Mouse (Mus musculus) heart, embryonic 13.5 days (tissue): ENCODE results near the gene Kif12. TPM values are rescaled to one million over a fixed set of nuclear protein-coding genes. Genes with fewer than 3 reads are reported as not detected.

ENCODE experiments used
- ATAC-seq: fragments of 200-750 bp; cut with Nextera tagmentation; 2 replicates; pipeline ENCODE4 v1.8.0; 2017; ENCODE audit warnings: moderate TSS enrichment; ENCODE audit not compliant: insufficient number of reproducible peaks, low FRiP score, low TSS enrichment; ENCODE audit errors: extremely low read depth
- H3K27ac ChIP-seq: fragments of 300-500 bp; sonication (generic); replicated peaks from 2 replicates; pipeline ENCODE4 v1.5.1; 2015; ENCODE audit warnings: moderate library complexity, mild to moderate bottlenecking, inconsistent platforms
- H3K27me3 ChIP-seq: fragments of 300-500 bp; sonication (generic); replicated peaks from 2 replicates; pipeline ENCODE4 v1.6.1; 2015; ENCODE audit warnings: mild to moderate bottlenecking, inconsistent platforms
- H3K36me3 ChIP-seq: fragments of 300-500 bp; sonication (generic); 2 replicates; pipeline ENCODE4 v1.6.1; 2015; ENCODE audit warnings: mild to moderate bottlenecking, inconsistent platforms
- H3K4me1 ChIP-seq: fragments of 300-500 bp; sonication (generic); 2 replicates; pipeline ENCODE4 v1.6.1; 2015; ENCODE audit warnings: inconsistent platforms
- H3K4me2 ChIP-seq: fragments of 300-500 bp; sonication (generic); 2 replicates; pipeline ENCODE4 v1.6.1; 2015; ENCODE audit warnings: inconsistent platforms, mild to moderate bottlenecking, moderate library complexity
- H3K4me3 ChIP-seq: fragments of 300-500 bp; sonication (generic); 2 replicates; pipeline ENCODE4 v1.5.1; 2015; ENCODE audit warnings: moderate library complexity, mild to moderate bottlenecking, inconsistent platforms
- H3K9ac ChIP-seq: fragments of 300-500 bp; sonication (generic); 2 replicates; pipeline ENCODE4 v1.6.1; 2015; ENCODE audit warnings: inconsistent platforms, mild to moderate bottlenecking, moderate library complexity
- H3K9me3 ChIP-seq: fragments of 300-500 bp; sonication (generic); 2 replicates; pipeline ENCODE4 v1.6.1; 2016; ENCODE audit warnings: inconsistent platforms
- WGBS: fragments of 180-500 bp; shearing (Covaris S2); methylation state at CpG from one replicate; pipeline ENCODE4 v1.1.7; 2015; ENCODE audit warnings: mixed read lengths; 5-methylcytosine and 5-hydroxymethylcytosine counted together
- polyA plus RNA-seq: library from polyadenylated mRNA; unstranded; fragments of >200 nt; fragmentation: Nextera tagmentation; extraction: Ambion mirVana; gene quantifications from 2 replicates; pipeline ENCODE4 v1.2.1, GENCODE M21; 2015

The Kif12 gene
- polyA plus RNA-seq, 1 experiment from 2014 or later, result 0.90 TPM

DNA sequence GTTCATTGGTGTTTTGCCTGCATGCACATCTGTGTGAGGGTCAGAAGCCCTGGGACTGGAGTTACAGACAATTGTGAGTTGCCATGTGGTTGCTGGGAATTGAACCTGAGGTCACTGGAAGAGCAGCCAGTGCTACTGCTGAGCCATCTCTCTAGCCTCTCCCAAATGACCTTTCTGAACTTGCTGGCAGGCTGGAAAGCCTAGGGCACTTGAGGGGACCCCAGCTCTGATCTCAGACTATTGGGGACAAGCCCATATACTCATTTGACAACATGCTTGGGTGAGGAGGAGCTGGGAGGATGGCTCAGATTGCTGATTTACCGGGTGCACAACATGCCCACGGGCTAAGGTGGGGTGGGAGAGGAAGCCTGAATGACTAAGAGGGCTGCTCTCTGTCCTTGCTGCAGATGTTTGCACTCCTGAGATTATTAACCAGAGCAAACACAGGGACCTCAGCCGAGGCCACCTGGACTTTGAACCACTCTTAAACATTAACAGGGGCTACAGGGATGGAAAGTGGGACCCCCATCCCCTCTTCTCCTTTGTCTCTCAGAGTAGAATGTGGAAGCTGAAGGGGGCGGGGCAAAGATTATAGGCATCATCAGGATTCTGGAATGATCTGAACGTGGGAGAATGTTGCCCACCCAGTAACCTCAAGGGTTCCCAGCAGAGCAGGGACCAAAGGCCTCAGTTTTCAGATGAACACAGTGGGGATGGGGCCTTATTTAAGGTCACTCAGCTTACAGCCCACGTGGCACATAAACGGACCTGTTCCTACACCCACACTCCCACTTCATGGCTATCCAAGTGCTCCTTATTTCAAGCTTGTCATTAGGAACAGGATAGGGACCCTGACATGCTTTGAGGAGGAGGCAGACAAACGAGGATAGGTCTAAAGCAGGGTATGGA lies 15.0 kb downstream of the Kif12 start:
- ATAC-seq, result no peak
- Histone ChIP-seq H3K4me1 (no peaks in the 10 kb centered on the region; the same call in 1 of the 2 replicates), H3K27me3 (peaks cover 7% of the 10 kb centered on the region; the same call in 1 of the 2 replicates), H3K36me3 (no peaks in the 10 kb centered on the region), H3K4me2 (no peak overlapping the region), H3K27ac (no peak overlapping the region), H3K4me3 (no peak overlapping the region), H3K9ac (no peak overlapping the region), H3K9me3 (no peaks in the 10 kb centered on the region)
- 62% methylated on average over 8 of the region's 8 CpGs for WGBS

DNA sequence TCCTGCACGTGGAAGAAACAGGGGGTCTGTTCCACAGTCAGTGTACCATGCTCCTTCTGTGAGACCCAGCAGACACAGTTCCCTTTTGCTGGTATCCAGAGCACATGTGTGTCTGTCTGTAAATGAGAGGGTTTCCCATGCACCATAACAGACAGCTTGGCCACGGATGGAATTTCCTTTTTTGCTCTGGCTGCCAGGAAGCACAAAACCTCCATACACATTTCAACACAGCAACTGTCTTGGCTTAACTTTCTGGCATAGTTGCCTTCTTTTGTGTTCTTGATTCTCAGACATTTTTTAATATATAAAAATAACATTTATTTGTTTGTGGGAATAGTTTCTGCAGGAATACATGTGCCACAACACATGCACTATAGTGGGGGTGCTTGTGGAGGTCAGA lies 16.3 kb downstream of the Kif12 start:
- Histone ChIP-seq H3K9ac (no peak overlapping the region), H3K4me2 (no peak overlapping the region), H3K4me1 (no peaks in the 10 kb centered on the region; the same call in 1 of the 2 replicates), H3K36me3 (no peaks in the 10 kb centered on the region), H3K9me3 (no peaks in the 10 kb centered on the region), H3K27me3 (peaks cover 7% of the 10 kb centered on the region; the same call in 1 of the 2 replicates), H3K4me3 (no peak overlapping the region), H3K27ac (no peak overlapping the region)
- no peak for ATAC-seq
- WGBS, result 60% methylated on average over 2 of the region's 2 CpGs

GRCm38 (mm10) chr4:63154699-63155098 lies 17.2 kb downstream of the Kif12 start, which contains the start of gene Ambp:
Ambp (minus strand) TSS chr4:63154799.
- H3K27ac ChIP-seq, result no peak within 1 kb of the TSS
- no peak within 1 kb of the TSS for H3K4me3 ChIP-seq
- no peaks in the 10 kb centered on the region for H3K9me3 ChIP-seq
- H3K36me3 ChIP-seq, result no peaks in the 10 kb centered on the region
- H3K9ac ChIP-seq, result no peak within 1 kb of the TSS
- H3K4me2 ChIP-seq, result no peak within 1 kb of the TSS
- WGBS, result 58% methylated on average over 5 of the region's 5 CpGs
- ATAC-seq, result no peak
- H3K27me3 ChIP-seq, result peaks cover 7% of the 10 kb centered on the region; the same call in 1 of the 2 replicates
- H3K4me1 ChIP-seq, result no peaks in the 10 kb centered on the region; the same call in 1 of the 2 replicates

GRCm38 (mm10) chr4:63154028-63154427 lies 17.9 kb downstream of the Kif12 start:
- H3K4me1 ChIP-seq, result no peaks in the 10 kb centered on the region
- no peak overlapping the region for H3K4me2 ChIP-seq
- no peak overlapping the region for H3K4me3 ChIP-seq
- 44% methylated on average over 4 of the region's 4 CpGs for WGBS
- H3K9me3 ChIP-seq, result no peaks in the 10 kb centered on the region
- no peaks in the 10 kb centered on the region for H3K36me3 ChIP-seq
- peaks cover 7% of the 10 kb centered on the region; the same call in 1 of the 2 replicates for H3K27me3 ChIP-seq
- H3K9ac ChIP-seq, result no peak overlapping the region
- ATAC-seq, result no peak
- no peak overlapping the region for H3K27ac ChIP-seq

- ATAC-seq, result no peak
- peaks cover 11% of the 10 kb centered on the region for H3K9me3 ChIP-seq
- no peaks in the 10 kb centered on the region for H3K4me1 ChIP-seq
- peaks cover 7% of the 10 kb centered on the region; the same call in 1 of the 2 replicates for H3K27me3 ChIP-seq
- no peak overlapping the region for H3K9ac ChIP-seq
- H3K36me3 ChIP-seq, result no peaks in the 10 kb centered on the region
- H3K4me2 ChIP-seq, result no peak overlapping the region
- H3K4me3 ChIP-seq, result no peak overlapping the region
- H3K27ac ChIP-seq, result no peak overlapping the region
- WGBS, result 83% methylated on average over 6 of the region's 6 CpGs
Measured at GRCm38 (mm10) chr4:63151127-63151526, 20.8 kb downstream of the Kif12 start.

- Histone ChIP-seq H3K36me3 (no peaks in the 10 kb centered on the region), H3K4me3 (no peak overlapping the region), H3K27ac (no peak overlapping the region), H3K4me2 (no peak overlapping the region), H3K4me1 (no peaks in the 10 kb centered on the region), H3K9ac (no peak overlapping the region), H3K9me3 (peaks cover 11% of the 10 kb centered on the region), H3K27me3 (peaks cover 3% of the 10 kb centered on the region; the same call in 1 of the 2 replicates)
- 86% methylated on average over 6 of the region's 6 CpGs for WGBS
- no peak for ATAC-seq
Measured at GRCm38 (mm10) chr4:63147268-63147667, 24.7 kb downstream of the Kif12 start.

DNA sequence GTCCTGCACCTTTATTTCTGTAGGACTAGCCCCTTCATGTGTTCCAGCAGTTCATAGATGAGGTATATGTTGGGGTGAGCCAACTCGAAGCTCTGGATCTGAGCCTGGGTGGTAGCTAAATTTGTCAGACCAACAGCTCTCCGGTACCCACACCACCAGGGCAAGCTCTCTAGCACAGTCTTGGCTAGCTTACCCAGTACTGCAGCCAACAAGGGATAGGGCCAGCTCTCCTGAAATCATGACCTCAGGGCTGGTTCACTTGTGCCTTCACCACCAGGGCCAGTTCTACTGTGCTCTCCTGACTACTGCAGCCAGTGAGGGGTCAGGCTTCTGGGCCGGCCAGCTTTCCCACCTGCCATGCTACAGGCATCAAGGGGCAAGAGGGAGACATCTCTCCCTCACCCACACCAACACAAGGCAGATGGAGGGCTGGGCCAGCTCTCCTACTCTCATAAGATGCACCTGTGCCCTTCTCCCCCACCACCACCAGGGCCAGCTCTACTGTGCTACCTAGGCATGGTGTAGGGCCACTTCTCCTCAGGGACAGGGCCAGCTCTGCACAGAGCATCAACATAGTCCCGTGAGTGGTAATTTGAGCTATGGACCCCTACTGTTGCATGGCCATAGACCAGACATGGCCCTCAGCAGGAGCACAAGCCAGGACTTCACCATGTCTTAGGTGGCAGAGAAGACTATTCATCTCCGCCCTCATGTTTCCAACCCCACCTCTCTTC lies 41.9 kb downstream of the Kif12 start:
- Histone ChIP-seq H3K4me2 (no peak overlapping the region), H3K9me3 (no peaks in the 10 kb centered on the region), H3K9ac (no peak overlapping the region), H3K36me3 (peaks cover 34% of the 10 kb centered on the region), H3K27ac (no peak overlapping the region), H3K4me3 (no peak overlapping the region), H3K4me1 (no peaks in the 10 kb centered on the region), H3K27me3 (no peaks in the 10 kb centered on the region)
- ATAC-seq, result no peak
- WGBS, result 78% methylated on average over 5 of the region's 5 CpGs

- no peak overlapping the region for H3K27ac ChIP-seq
- no peaks in the 10 kb centered on the region for H3K27me3 ChIP-seq
- WGBS, result 68% methylated on average over 8 of the region's 8 CpGs
- H3K4me2 ChIP-seq, result no peak overlapping the region
- H3K9me3 ChIP-seq, result 0 out of 2 replicates have a peak, but pooled peaks cover 4% of the 10 kb centered on the region
- peaks cover 41% of the 10 kb centered on the region for H3K36me3 ChIP-seq
- ATAC-seq, result no peak
- no peaks in the 10 kb centered on the region for H3K4me1 ChIP-seq
- H3K9ac ChIP-seq, result no peak overlapping the region
- H3K4me3 ChIP-seq, result no peak overlapping the region
Measured at GRCm38 (mm10) chr4:63124861-63125466, 47.0 kb downstream of the Kif12 start.

- H3K27me3 ChIP-seq, result no peaks in the 10 kb centered on the region
- no peak overlapping the region for H3K27ac ChIP-seq
- H3K4me1 ChIP-seq, result no peaks in the 10 kb centered on the region
- no peak for ATAC-seq
- H3K9me3 ChIP-seq, result 0 out of 2 replicates have a peak, but pooled peaks cover 4% of the 10 kb centered on the region
- no peak overlapping the region for H3K4me3 ChIP-seq
- H3K4me2 ChIP-seq, result no peak overlapping the region
- H3K9ac ChIP-seq, result no peak overlapping the region
- peaks cover 53% of the 10 kb centered on the region for H3K36me3 ChIP-seq
- WGBS, result 81% methylated on average over 5 of the region's 5 CpGs
Measured at GRCm38 (mm10) chr4:63118639-63119437, 53.1 kb downstream of the Kif12 start.
